Mouse (Mus musculus) CH12.LX (cell line): ENCODE results near the gene Dlx3. TPM values are rescaled to one million over a fixed set of nuclear protein-coding genes. Genes with fewer than 3 reads are reported as not detected.

ENCODE experiments used
- DNase-seq: peaks from one replicate; pipeline ENCODE4 v3.0.0-alpha.2; 2013; ENCODE audit errors: extremely low read depth
- H3K27ac ChIP-seq: 2 replicates; pipeline ENCODE4 v1.5.1; 2012; ENCODE audit warnings: low read depth, mild to moderate bottlenecking, control low read depth, moderate library complexity; ENCODE audit not compliant: insufficient read depth
- H3K27me3 ChIP-seq: replicated peaks from 2 replicates; pipeline ENCODE3; 2012; ENCODE audit warnings: inconsistent platforms
- H3K36me3 ChIP-seq, 2 experiments: replicated peaks in 1 of 2; 2 replicates each; pipeline versions ENCODE3 to v1.6.1; 2012; ENCODE audit warnings: inconsistent platforms in 1 of 2, low read length in 1 of 2, mild to moderate bottlenecking in 1 of 2, mixed read lengths in 1 of 2, moderate library complexity in 1 of 2; ENCODE audit not compliant: control insufficient read depth in 1 of 2, insufficient read depth in 1 of 2
- H3K4me1 ChIP-seq, 2 experiments: 2 replicates each; pipeline ENCODE4 v1.6.1; 2012; ENCODE audit warnings: inconsistent platforms in 1 of 2, moderate library complexity in 1 of 2; ENCODE audit not compliant: insufficient read depth in 2 of 2, control insufficient read depth in 1 of 2
- H3K4me2 ChIP-seq: 2 replicates; pipeline ENCODE4 v1.6.1; 2012; ENCODE audit warnings: low read depth, mild to moderate bottlenecking, control low read depth; ENCODE audit not compliant: poor library complexity, insufficient read depth, severe bottlenecking
- H3K4me3 ChIP-seq, 3 experiments: fragments of 150-350 bp in 1 of 3; sonication (generic) in 1 of 3; replicated peaks in 1 of 3; 2 replicates each; pipeline versions ENCODE3 to v1.5.1; 2011 to 2012; ENCODE audit warnings: low read depth in 2 of 3, low read length in 2 of 3, mild to moderate bottlenecking in 2 of 3, moderate library complexity in 2 of 3, control low read depth in 1 of 3, improper control_type of control experiment in 1 of 3, inconsistent platforms in 1 of 3, mixed read lengths in 1 of 3; ENCODE audit not compliant: poor library complexity in 1 of 3
- H3K79me2 ChIP-seq: replicated peaks from 2 replicates; pipeline ENCODE4 v1.6.1; 2012; ENCODE audit warnings: mild to moderate bottlenecking, moderate library complexity; ENCODE audit not compliant: control insufficient read depth, poor library complexity, insufficient read depth, severe bottlenecking; ENCODE audit errors: extremely low read depth
- H3K9ac ChIP-seq: 2 replicates; pipeline ENCODE4 v1.6.1; 2012; ENCODE audit warnings: low read depth, mild to moderate bottlenecking, control low read depth, moderate library complexity; ENCODE audit not compliant: insufficient read depth
- H3K9me3 ChIP-seq: replicated peaks from 2 replicates; pipeline ENCODE3; 2012; ENCODE audit warnings: low read length, inconsistent platforms, mixed read lengths
- CHD2 ChIP-seq: IDR thresholded peaks from 2 replicates; pipeline ENCODE4 v1.6.1; 2011; ENCODE audit warnings: low read length, improper control_type of control experiment
- CTCF ChIP-seq, 2 experiments: IDR thresholded peaks in 1 of 2; conservative IDR thresholded peaks in 1 of 2; 2 replicates each; pipeline ENCODE4 v1.5.1; 2011 to 2012; ENCODE audit warnings: low read depth in 2 of 2, low read length in 2 of 2, improper control_type of control experiment in 1 of 2, inconsistent platforms in 1 of 2, mild to moderate bottlenecking in 1 of 2, moderate library complexity in 1 of 2
- ELF1 ChIP-seq: IDR thresholded peaks from 2 replicates; pipeline ENCODE4 v1.6.1; 2014; ENCODE audit warnings: low read depth, mild to moderate bottlenecking, inconsistent platforms, low read length, improper control_type of control experiment
- EP300 ChIP-seq: IDR thresholded peaks from 2 replicates; pipeline ENCODE4 v1.6.1; 2011; ENCODE audit warnings: low read length, improper control_type of control experiment
- GABPA ChIP-seq: IDR thresholded peaks from 2 replicates; pipeline ENCODE4 v1.6.1; 2012; ENCODE audit warnings: low read depth, low read length, improper control_type of control experiment, inconsistent platforms; ENCODE audit not compliant: insufficient replicate concordance
- HCFC1 ChIP-seq: IDR thresholded peaks from 2 replicates; pipeline ENCODE4 v1.6.1; 2012; ENCODE audit warnings: low read depth, mild to moderate bottlenecking, inconsistent platforms, low read length, improper control_type of control experiment
- JUN ChIP-seq: IDR thresholded peaks from 2 replicates; pipeline ENCODE4 v1.6.1; 2011; ENCODE audit warnings: low read depth, mild to moderate bottlenecking, low read length, improper control_type of control experiment, moderate library complexity; ENCODE audit not compliant: insufficient read depth
- JUND ChIP-seq: conservative IDR thresholded peaks from 2 replicates; pipeline ENCODE4 v1.6.1; 2011; ENCODE audit warnings: low read depth, low read length, improper control_type of control experiment
- MXI1 ChIP-seq: IDR thresholded peaks from 2 replicates; pipeline ENCODE4 v1.6.1; 2011; ENCODE audit warnings: mild to moderate bottlenecking, low read depth, low read length, improper control_type of control experiment
- PAX5 ChIP-seq: IDR thresholded peaks from 2 replicates; pipeline ENCODE4 v1.6.1; 2012; ENCODE audit warnings: low read length, inconsistent platforms, mixed read lengths
- ZKSCAN1 ChIP-seq: IDR thresholded peaks from 2 replicates; pipeline ENCODE4 v1.6.1; 2012; ENCODE audit warnings: low read depth, inconsistent platforms, low read length, improper control_type of control experiment, borderline replicate concordance
- dilution Hi-C: fragments of 300-500 bp; cut with MboI; formaldehyde crosslinking; loops from 2 replicates; pipeline ENCODE4 v1.14.3; 2020; ENCODE audit warnings: low sequenced_read_pairs; ENCODE audit not compliant: extremely low pct_unique_long_range_greater_than_20kb, extremely low pct_ligation_motif_present
- in situ Hi-C: fragments of 300-500 bp; cut with MboI; formaldehyde crosslinking; loops from 3 replicates; pipeline ENCODE4 v1.14.3; 2019; ENCODE audit warnings: low sequenced_read_pairs, low pct_ligation_motif_present, low pct_unique_long_range_greater_than_20kb, mixed read lengths
- polyA plus RNA-seq: library from polyadenylated mRNA; unstranded; fragments of >175 nt; gene quantifications from 2 replicates; pipeline ENCODE4 v1.2.1, GENCODE M21; 2012; ENCODE audit warnings: low read depth; ENCODE audit not compliant: insufficient read length
- total RNA-seq, 2 experiments: library from RNA; depleted of rRNA; stranded (reverse); fragments of 300-350 nt in 1 of 2; fragments of >200 nt in 1 of 2; gene quantifications; 2 replicates each; pipeline ENCODE4 v1.2.3; 2012 to 2014

Dlx3 gene
- total and polyA plus RNA-seq, 3 experiments: 0.08 to 0.55 (median 0.17) TPM

DNA sequence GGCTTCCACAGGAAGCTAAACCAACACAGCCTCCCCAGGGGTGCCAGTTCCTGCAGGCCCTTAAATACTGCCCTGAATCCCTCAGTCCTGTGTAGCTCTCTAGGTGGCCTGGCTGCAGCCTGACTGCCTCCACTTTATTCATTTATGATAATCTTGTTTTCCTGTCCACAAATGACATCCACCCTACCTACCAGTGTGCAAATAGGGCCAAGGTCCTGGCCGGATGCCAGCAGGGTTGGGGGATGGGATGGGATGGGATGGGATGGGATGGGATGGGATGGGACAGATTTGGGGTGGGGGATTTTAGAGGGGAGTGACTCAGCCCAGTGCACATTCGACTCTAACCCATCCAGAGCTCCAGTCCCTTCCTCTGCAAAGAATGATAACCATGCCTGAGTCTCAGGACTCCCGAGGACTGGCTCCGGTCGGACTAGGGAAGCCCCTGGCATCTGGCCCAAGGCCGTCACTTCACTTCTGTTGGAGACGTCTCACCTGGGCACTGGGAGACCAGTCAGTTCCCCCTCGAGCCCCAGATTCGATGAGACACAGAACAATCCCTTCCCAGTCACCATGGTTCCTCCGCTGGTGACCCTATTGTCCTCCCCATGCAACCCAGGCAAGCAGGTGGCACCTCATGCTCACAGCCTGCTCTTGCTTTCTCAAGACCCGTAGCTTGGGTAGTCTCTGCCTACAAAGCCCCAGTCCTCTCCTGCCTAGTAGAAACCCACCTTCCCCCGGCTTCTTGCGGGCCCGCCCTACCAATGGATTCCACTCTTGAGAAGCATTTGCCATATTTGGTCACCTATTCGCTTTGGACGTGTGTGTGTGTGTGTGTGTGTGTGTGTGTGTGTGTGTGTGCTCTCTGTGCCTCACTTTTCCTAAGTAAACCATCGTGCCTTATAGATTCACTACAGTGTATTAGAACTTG, 32.4 kb upstream of the Dlx3 start:
- Histone ChIP-seq H3K27me3 (peaks cover 3% of the 10 kb centered on the region), H3K9me3 (peaks cover 6% of the 10 kb centered on the region), H3K27ac (no peak overlapping the region), H3K79me2 (no peaks in the 10 kb centered on the region), H3K9ac (no peak overlapping the region), H3K4me1 (peaks cover 23 to 47% of the 10 kb centered on the region in 2 experiments), H3K4me3 (no peak overlapping the region), H3K36me3 (no peaks in the 10 kb centered on the region), H3K4me2 (no peak overlapping the region)
- dilution Hi-C loops: no loop called here
- in situ Hi-C loops: no loop called here
- TF ChIP-seq ELF1 (no peak), CTCF (conservative IDR thresholded peaks at IDR 0.05 in 1 of 2, IDR thresholded peaks at IDR 0.05 in 1 of 2; ENCODE audit: low read depth in 2 of 2, low read length in 2 of 2) (no peak)
- DNase-seq: no peak

DNA sequence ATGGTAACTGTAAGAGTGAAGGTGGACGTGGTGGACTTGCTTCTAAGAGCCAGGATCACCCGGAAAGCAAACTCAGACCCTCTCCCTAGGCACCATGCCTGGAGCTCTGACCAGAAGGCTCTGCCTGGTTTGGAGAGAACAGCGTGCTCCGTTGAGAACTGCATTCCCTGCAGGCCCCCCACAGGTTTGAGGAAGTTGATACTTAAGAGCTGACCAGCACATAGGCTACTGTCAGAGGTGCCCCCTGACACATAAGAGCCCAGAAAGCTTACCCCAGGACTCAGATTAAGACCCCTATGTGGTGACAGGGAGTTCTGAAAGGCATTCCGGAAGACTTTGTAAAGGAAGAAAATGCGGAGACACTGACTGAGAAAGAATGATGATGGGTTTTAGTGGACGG, 31.6 kb upstream of the Dlx3 start:
- Histone ChIP-seq H3K27ac (no peak overlapping the region), H3K4me1 (peaks cover 17 to 40% of the 10 kb centered on the region in 2 experiments), H3K9me3 (peaks cover 6% of the 10 kb centered on the region), H3K4me3 (no peak overlapping the region), H3K9ac (no peak overlapping the region), H3K4me2 (no peak overlapping the region), H3K27me3 (peaks cover 3% of the 10 kb centered on the region), H3K79me2 (no peaks in the 10 kb centered on the region), H3K36me3 (no peaks in the 10 kb centered on the region)
- dilution Hi-C loops (no loop called here), in situ Hi-C loops (no loop called here)
- TF ChIP-seq JUND (no peak), PAX5 (no peak), ZKSCAN1 (no peak), GABPA (no peak), JUN (no peak), CHD2 (no peak), MXI1 (no peak), EP300 (no peak), HCFC1 (no peak)
- DNase-seq: no peak
